Comparison of ENCODE assay signal across 26 mouse cellular contexts in the genomic region with DNA sequence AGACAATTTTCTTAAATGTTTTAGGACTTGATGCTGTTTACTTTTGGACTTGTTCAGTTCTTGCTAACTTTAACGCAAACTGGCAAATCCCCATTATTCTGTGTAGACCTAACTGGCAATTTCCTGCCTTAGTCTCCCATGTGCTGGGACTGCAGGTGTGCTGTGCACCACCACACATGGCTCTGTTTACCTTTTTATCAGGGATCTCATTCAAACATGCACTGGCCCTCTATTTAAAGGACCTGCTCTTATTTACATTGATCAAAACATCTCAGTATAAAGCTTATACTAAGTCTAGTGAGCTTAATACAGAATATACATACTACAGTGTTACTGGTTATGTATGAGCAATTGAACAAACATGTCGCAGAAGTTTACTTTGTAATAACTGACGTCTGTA.
"Had no signal": no experiment of that assay in that cellular context is flagged by ENCODE, and none has a peak within 500 bp of the region (broad histone marks: within the 10 kb centered on the region; RNA-seq: fewer than 3 reads in every experiment).

No protein-coding gene starts in this region.

- H3K27me3 ChIP-seq: heart, embryonic 12.5 days; hindbrain, embryonic 12.5 days; intestine, embryonic 15.5 days; kidney, embryonic 15.5 days; limb, embryonic 12.5 days had no signal

- H3K27ac ChIP-seq: heart, embryonic 10.5 days; hindbrain, embryonic 10.5 days; hindbrain, embryonic 12.5 days; hindbrain, embryonic 14.5 days; intestine, embryonic 15.5 days; kidney, embryonic 15.5 days; kidney, postnatal 0 days; left cerebral cortex, adult 2 months; limb, embryonic 10.5 days; limb, embryonic 12.5 days had no signal

- H3K4me1 ChIP-seq: heart, embryonic 10.5 days; heart, embryonic 12.5 days; hindbrain, embryonic 10.5 days; hindbrain, embryonic 12.5 days; intestine, embryonic 15.5 days; kidney, embryonic 15.5 days; limb, embryonic 10.5 days; limb, embryonic 12.5 days had no signal

- H3K4me2 ChIP-seq: heart, embryonic 12.5 days; hindbrain, embryonic 12.5 days; hindbrain, embryonic 14.5 days; intestine, embryonic 15.5 days; kidney, embryonic 15.5 days; limb, embryonic 12.5 days; liver, embryonic 11.5 days had no signal

- H3K9ac ChIP-seq: heart, embryonic 12.5 days; hindbrain, embryonic 12.5 days; hindbrain, embryonic 14.5 days; intestine, embryonic 15.5 days; kidney, embryonic 15.5 days; limb, embryonic 12.5 days had no signal

- H3K9me3 ChIP-seq: heart, embryonic 10.5 days; heart, embryonic 12.5 days; hindbrain, embryonic 10.5 days; hindbrain, embryonic 12.5 days; intestine, embryonic 15.5 days; kidney, embryonic 15.5 days; limb, embryonic 10.5 days; limb, embryonic 12.5 days had no signal

- H3K4me3 ChIP-seq: heart, embryonic 10.5 days; heart, embryonic 12.5 days; hindbrain, embryonic 10.5 days; hindbrain, embryonic 12.5 days; intestine, embryonic 15.5 days; kidney, embryonic 15.5 days; left cerebral cortex, adult 2 months; limb, embryonic 10.5 days; limb, embryonic 12.5 days had no signal

- DNase-seq: gastrocnemius, postnatal 10 days; gastrocnemius, postnatal 25 days; heart, adult 18-20 months; heart, postnatal 10 days; heart, postnatal 4 days; kidney, adult 18-20 months; kidney, adult 9 months; kidney, postnatal 14 days; kidney, postnatal 36 days; layer of hippocampus, adult 9-11 months; liver had no signal

- ATAC-seq: hindbrain, embryonic 16.5 days; inflammation-experienced regulatory T-cells, adult 6 months; intestine, embryonic 15.5 days; intestine, postnatal 0 days had no signal

- H3K36me3 ChIP-seq: heart, embryonic 10.5 days; heart, embryonic 12.5 days; hindbrain, embryonic 10.5 days; hindbrain, embryonic 12.5 days; intestine, embryonic 15.5 days; kidney, embryonic 15.5 days; limb, embryonic 10.5 days; limb, embryonic 12.5 days had no signal
